Mouse (Mus musculus) left cerebral cortex, adult 18-20 months (tissue): ENCODE measurements around the gene Vmn2r105. TPM values are rescaled to one million over a fixed set of nuclear protein-coding genes. Genes with fewer than 3 reads are reported as not detected.

Experiments used
- DNase-seq, 2 experiments: peaks; one replicate each; pipeline ENCODE4 v3.0.0; 2021 to 2022; ENCODE audit warnings: low spot score in 2 of 2, mixed read lengths in 1 of 2
- long read RNA-seq, 2 experiments: library from polyadenylated mRNA; stranded (forward); transcript quantifications; one replicate each; pipeline ENCODE4 v2.0.0; 2021
- total RNA-seq, 2 experiments: library from RNA; stranded (reverse); gene quantifications; 2 replicates each; pipeline ENCODE4 v1.2.3; 2021

Vmn2r105 gene
- not detected for total RNA-seq
- long read RNA-seq, experiment 1, result 0 reads
- long read RNA-seq, experiment 2, result 0 reads

DNA sequence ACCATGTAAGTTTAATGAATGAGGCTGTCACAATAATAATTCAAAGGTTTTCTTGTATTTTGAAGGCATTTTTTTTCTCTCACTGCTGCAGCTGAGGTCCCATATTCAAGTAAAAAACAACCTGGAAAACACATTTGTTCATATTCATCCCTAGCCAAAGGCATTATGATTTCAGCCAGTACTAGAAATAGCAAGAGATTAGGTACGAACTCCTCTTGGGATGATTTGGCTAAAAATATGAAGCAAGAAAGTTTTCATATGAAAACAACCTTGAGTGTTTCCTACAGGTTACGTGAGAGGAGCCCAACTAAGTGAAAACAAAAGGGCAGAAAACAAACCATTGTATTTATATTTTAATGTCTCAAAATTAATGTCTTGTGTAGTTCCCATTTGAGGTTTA is at the start of gene Vmn2r105:
Gene Vmn2r105, minus strand, starts transcription at position 101 of the 400 bp plus-strand sequence.
- DNase-seq, result no peak

DNA sequence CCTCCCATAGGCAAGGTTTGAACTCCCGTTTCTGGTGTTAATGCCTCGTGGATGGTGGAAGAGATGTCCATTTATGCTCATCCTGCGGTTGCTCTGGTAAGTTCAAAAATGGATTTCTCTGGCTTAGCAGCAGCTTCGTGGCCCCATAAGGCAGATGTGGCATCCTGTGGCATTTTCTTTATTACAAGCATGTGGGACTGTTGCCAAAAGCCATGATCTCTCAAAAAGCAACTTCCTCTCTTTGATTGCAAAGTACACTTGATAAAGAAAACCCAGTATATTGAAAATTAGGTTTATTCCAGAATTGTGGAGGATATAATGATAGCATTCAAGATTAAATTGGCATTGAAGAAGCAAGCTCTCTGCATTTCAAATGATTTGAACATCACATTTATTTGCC is 20.7 kb upstream of the Vmn2r105 start:
- DNase-seq, result no peak

DNA sequence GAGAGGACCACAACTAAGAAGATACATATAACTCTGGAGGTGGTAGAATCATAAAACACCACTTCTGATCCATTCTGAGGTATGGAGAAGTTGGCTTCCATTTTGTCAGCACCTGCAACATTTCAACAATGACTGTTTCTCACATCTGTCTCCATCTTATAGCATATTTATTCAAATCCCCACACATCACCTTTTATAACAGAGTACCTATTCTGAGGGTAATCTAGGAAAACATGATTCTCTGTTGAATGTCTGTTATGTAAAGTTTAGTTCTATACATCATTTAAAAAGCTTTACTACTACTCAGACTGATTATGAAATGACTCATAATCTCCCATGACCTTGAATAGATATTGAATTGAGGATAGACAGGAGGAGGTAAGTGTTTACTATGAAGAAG is 51.9 kb downstream of the Vmn2r105 start, which contains the start of gene Fpr-rs6:
Gene Fpr-rs6, minus strand, starts transcription at position 101 of the 400 bp plus-strand sequence.
- no peak for DNase-seq

Other genes with a start within 250 kb of the Vmn2r105 start
- gene Vmn2r104, start 186.7 kb downstream of the Vmn2r105 start, total RNA-seq, result not detected
- not detected for gene Fpr-rs7, start 120.8 kb downstream of the Vmn2r105 start, total RNA-seq
- not detected for gene Fpr-rs6, start 52.0 kb downstream of the Vmn2r105 start, total RNA-seq
- not detected for gene Vmn2r106, start 50.5 kb upstream of the Vmn2r105 start, total RNA-seq
- gene Vmn2r107, start 110.2 kb upstream of the Vmn2r105 start, total RNA-seq, result not detected
- gene Vmn1r224, start 179.1 kb upstream of the Vmn2r105 start, total RNA-seq, result not detected
- gene Vmn2r108, start 246.3 kb upstream of the Vmn2r105 start, total RNA-seq, result not detected